Mouse (Mus musculus) layer of hippocampus, adult 8-10 months (tissue): ENCODE measurements around the gene Mrc2. TPM values are rescaled to one million over a fixed set of nuclear protein-coding genes. Genes with fewer than 3 reads are reported as not detected.

ENCODE experiments used
- DNase-seq, 2 experiments: peaks; one replicate each; pipeline ENCODE4 v3.0.0; 2022; ENCODE audit warnings: low spot score in 2 of 2
- total RNA-seq, 4 experiments: library from RNA; stranded (reverse); gene quantifications; 2 replicates each; pipeline ENCODE4 v1.2.4; 2022

Mrc2 gene
- total RNA-seq, 4 experiments from 2014 or later, result 5.0 to 19.1 (median 9.9) TPM

DNA sequence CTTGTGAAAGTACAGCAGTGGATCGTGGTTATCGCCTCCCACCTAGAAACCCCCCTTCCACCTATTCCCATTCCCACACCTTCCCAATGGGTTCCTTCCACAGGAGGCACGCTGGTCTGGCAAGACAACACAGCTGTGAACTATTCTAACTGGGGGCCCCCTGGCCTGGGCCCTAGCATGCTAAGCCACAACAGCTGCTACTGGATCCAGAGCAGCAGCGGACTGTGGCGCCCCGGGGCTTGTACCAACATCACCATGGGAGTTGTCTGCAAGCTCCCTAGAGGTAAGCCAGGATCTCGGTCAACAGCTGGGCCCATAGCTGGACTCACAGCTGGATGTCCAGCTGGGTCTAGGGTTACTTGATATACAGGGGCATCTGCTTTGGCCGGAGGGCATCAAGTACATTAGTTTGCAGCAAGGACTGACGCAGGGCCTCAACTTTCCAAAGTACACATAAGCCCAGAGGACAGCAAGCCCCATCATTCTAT is 56.1 kb downstream of the Mrc2 start:
- no peak for DNase-seq

DNA sequence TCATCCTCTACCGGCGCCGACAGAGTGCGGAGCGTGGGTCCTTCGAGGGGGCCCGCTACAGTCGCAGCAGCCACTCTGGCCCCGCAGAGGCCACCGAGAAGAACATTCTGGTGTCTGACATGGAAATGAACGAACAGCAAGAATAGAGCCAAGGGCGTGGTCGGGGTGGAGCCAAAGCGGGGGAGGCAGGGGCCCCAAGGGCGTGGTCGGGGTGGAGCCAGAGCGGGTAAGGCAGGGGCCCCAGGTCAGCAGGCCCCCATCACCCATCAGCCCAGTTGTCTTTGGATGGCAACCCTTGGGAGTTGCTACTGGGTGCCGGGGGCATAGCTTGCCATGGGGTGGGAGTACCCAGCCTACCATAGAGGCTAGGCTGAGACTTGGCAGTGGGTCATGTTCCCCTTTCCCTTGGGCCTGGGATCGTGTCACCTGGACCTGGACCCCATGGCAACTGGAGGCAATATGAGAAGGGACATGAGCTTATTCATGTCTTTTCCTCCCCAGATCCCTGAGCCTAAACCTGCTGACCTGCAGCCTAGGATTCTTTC is 57.4 kb downstream of the Mrc2 start:
- no peak for DNase-seq

DNA sequence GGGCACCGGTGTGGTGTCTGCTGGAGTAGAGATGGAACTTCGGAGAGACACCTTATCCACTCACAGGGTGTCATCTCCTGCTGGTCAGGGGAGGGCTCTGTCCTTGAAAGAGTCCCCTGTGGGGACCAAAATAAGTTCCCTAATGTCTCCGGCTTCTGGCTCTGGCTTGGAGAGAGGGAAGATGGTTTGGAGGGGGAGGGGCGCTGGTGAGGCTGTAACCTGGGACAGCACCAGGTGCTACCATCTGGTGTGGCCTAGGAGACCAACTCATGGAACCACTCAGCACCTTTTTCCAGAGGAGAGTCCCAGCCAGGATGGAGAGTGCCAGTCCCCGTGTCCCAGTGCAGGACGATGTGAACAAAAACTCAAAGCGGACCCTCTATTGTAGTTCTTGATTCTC is 58.2 kb downstream of the Mrc2 start:
- DNase-seq, result no peak

- DNase-seq, result no peak
Observed at GRCm38 (mm10) chr11:105352152-105352551, 59.7 kb downstream of the Mrc2 start.

DNA sequence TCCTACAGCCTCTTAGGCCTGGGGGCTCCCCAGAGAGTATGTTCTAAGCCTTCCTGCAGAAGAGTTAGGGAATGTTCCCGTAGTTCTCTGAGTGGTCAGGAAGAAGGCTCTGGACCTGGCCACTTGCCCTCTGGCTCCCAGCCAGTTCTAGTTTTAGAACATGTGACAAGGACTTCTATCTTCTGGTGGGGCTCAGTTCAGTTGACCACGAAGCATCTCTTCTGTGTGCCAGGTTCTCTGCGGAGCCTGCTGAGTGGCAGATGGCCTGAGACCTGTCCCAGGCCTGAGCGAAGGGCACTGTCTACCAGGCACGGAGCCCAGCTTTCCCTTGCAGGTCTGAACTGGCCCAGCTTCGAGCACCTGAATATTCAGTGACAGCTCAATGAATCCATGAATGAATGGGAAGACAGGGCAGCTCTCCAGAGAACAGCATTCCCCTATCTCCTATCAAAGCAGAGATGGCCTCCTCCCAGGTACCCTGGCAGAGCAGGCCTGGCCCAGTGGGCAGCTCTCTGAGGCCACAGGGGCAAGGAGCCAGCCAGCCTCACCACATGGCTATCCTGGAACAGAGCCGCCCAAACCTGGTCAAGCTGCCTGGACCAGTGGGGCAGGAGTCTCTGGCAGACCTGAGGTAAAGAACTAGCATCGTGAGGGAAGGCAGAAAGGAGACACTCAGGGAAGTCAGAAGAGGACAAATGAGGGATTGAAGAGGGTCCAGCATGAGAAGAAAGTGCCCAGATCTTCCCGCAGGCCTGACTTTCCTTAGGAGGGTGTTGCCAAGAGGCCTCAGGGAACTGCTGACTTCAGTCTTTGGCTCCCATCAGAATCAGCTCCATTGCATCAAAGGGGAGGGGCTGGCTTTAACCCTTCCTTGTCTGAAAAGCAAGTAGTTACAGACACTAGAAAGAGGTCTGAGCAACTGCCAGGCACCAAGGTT is 60.8 kb downstream of the Mrc2 start:
- DNase-seq, result peak in 1 of 2 experiments; percentile 28

DNA sequence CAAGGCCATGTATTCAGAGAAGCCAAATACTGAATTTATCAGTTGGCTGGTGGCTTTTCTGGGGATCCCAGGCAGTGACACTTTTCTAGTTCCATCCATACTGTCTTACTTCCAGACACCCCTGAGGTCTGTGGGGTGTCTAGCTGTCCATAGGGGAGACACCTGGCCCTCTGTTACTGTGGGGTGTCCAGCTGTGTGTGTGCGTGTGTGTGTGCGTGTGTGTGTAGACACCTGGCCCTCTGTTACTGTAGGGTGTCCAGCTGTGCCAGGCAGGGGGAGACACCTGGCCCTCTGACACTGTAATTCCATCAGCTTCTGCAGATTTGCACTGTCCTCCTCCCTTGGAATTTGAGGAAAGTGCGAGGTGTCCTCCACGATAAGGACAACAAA is 61.4 kb downstream of the Mrc2 start:
- no peak for DNase-seq

DNA sequence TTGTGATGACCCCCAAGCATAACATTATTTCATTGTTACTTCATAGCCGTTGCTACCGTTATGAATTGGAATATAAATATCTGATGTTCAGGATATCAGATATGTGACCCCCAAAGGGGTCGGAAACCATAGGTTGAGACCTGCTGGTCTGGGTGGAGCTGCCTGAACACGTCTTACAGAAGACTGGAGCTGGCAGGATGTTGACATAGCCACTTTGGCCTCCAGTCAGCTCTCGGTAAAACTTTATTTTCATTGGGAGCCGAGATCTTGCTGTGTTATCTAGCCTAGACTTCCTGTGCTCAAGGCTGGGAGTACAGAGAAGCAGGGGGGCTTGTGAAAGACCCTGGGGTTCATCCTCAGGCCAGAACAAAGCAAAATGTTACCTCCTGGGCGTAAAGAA is 63.9 kb downstream of the Mrc2 start:
- no peak for DNase-seq

DNA sequence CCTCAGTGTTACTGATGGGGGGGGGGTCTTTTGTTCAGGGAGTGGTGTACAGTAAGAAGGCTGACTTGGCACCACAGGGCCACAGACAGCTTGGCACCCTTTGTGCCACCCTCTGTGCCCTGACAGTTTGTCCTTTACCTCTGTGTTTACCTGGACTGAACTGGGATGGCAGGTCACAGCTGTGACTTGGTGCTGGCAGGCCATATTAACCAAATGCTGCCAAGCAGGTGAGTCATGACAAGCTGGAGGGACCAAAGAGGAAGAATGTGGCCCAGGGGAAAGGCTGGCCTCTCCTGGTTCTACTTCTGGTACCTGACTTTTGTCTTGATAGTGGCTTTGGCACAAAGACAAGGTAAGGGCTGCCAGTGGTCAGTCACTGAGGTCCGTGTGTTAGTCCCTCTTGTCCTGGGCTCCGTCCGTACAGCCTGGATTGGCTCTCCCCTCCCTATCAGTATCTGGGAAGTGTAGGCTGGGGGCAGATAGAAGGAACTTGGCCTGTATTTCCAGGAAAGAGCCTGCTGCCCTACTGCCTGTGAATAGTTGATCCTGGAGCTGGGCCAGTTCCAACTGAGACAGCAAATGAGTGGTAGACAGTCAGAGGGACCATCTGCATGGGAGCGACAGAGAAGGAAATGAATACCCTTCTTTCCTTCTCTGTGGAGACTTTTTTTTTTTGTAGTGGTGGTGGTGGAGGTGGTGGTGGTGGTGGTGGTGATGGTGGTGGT is 69.8 kb downstream of the Mrc2 start:
- DNase-seq, result peak in 1 of 2 experiments; percentile 31

- DNase-seq, result peak; percentile 55 to 85
Observed at GRCm38 (mm10) chr11:105362946-105363597, 70.6 kb downstream of the Mrc2 start.

GRCm38 (mm10) chr11:105363598-105364385 is 71.3 kb downstream of the Mrc2 start:
- peak; percentile 44 to 46 for DNase-seq

- peak; percentile 55 to 61 for DNase-seq
Observed at GRCm38 (mm10) chr11:105364386-105365065, 72.1 kb downstream of the Mrc2 start.

DNA sequence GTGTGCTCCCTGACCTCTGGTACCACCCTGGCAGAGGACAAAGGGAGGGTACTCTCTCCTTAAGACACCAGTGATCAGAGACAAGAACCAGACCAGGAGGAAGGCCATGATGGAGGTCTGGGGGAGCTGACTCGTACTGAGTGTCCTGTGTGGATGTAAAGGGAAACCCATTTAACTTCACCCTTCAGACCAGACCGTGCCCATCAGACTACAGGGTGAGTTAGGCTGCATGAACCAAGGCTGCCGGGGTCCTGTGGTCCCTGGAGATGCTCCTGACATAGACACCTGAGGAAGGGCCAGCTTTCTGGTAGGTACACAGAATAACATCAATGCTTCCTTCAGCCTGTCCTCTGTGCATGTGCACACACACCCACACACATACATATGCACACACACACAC is 73.2 kb downstream of the Mrc2 start:
- DNase-seq, result no peak

GRCm38 (mm10) chr11:105366051-105366450 is 73.6 kb downstream of the Mrc2 start:
- no peak for DNase-seq

DNA sequence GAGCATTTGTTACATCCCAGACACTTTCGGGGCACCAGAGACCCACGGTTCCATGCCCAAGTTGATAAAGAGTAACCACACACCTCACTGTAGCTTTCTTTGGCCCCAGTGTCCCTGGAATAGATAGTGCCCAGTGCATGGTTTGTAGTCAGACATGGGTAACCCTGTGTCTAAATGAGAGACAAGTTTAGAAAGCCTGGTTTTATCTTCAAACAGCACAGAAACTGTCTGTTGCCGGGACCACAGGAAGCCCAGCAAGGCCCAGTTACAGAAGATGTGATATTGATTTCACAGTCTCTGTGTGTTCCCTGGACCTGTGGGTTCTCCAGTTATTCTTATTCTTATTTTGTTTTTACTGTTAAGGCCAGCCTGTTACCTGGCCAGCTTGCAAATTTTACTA is 74.7 kb downstream of the Mrc2 start:
- no peak for DNase-seq

- DNase-seq, result no peak
Observed at GRCm38 (mm10) chr11:105368833-105369232, 76.4 kb downstream of the Mrc2 start.

DNA sequence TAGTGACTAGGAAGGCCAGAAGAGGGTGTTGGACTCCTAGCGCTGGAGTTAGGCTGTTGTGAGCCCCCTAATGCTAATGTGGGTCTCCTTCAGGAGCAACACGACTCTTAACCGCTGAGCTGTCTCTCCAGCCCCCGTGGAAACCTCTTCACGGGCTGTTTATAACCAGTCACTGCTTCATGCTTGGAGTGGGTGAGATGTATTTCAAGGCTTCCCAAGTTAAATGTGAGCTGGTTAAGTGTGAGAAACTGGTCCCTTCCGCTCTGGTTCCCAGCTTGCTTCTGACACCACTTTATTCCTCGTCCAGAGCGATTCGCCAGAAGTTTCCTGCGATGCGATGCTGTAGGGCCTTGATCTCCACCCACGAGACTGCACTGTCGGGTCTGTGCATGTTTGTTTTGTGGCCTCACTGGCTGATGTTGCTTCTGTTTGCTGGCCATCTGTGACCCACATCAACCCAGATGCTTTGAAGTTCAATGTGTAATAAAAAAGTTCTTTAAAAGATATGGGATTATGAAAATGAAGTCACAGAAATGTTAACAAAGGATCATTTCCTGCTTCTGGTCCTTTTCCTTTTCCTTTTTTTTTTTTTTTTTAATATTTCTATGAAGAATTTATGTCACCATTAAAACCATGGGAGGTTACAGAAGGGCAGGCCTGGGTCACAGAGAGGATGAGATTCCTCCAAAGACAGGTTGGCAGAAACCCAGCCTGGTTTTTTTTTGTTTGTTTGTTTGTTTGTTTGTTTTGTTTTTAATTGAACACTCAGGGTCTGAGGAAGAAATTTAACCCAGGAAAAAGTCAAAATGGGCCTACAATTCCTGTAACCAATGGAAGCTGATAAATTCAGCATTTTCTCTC is 77.3 kb downstream of the Mrc2 start:
- DNase-seq, result no peak

DNA sequence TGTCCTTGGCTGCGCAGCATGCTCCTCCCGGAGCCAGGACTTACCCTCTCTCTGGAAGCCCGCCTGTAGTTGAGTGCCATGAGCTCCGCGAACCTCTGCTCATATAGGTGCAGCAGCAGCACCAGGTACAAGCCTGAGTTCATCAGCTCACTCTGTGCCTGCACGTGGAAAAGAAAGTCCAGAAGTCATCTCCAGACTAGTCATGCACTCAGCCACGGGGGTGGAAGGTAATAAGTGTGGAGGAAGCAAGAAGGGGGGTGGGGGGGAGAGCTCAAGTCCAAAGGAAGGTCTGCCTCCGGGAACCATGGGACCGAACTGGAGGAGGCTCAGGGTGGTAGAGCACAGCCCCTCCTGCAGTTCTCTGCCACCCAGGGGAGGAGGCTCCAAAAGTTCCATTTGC is 79.4 kb downstream of the Mrc2 start:
- no peak for DNase-seq

DNA sequence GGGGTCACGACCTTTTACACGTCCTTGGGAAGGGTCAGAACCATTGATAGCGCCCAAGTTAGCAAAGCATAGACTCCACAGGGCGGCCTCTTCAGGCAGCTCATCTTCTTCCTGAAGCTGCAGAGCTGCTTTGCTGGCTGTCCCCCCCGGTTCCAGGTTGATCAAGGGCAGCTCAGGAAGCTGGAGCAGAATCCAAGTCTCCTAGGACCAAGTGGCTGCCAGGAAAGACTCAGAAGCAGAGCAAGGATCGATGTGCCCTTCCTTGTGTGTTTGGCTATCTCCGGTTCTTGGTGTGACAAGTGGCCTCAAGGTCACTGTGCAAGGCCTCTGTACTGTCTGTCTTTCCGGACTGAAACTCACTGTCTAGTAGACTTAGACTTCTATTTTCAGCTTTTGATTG is 81.4 kb downstream of the Mrc2 start:
- no peak for DNase-seq

- DNase-seq, result no peak
Observed at GRCm38 (mm10) chr11:105374526-105375175, 82.2 kb downstream of the Mrc2 start.
